Mouse (Mus musculus): ENCODE measurements around the gene Sectm1a.
"Not testable (repeated sequence)": the region's sequence is repeated elsewhere in the genome, so short reads cannot be mapped to it uniquely, and the experiment has no call there.

Sectm1a gene

GRCm38 (mm10) chr11:121047826-121048399, 33.1 kb downstream of the Sectm1a start:
- DNase-seq, result no peak

GRCm38 (mm10) chr11:121045286-121045685, 35.7 kb downstream of the Sectm1a start:
- DNase-seq, result peak; percentile 19 to 46

GRCm38 (mm10) chr11:121043025-121043424, 38.0 kb downstream of the Sectm1a start:
- not testable (repeated sequence) for DNase-seq

GRCm38 (mm10) chr11:121042480-121042879, 38.5 kb downstream of the Sectm1a start:
- DNase-seq, result no peak

- DNase-seq, result no peak
These were observed 39.4 kb downstream of the Sectm1a start for GRCm38 (mm10) chr11:121041636-121042035.

GRCm38 (mm10) chr11:121041212-121041611, 39.8 kb downstream of the Sectm1a start:
- peak; percentile 74 to 80 for DNase-seq

GRCm38 (mm10) chr11:121039302-121039701, 41.7 kb downstream of the Sectm1a start, which contains the start of gene Cd7:
Cd7 (minus strand) TSS chr11:121039418.
- DNase-seq, result no peak

- DNase-seq, result no peak
These were observed 42.4 kb downstream of the Sectm1a start for GRCm38 (mm10) chr11:121038366-121039240.

- no peak for DNase-seq
These were observed 47.9 kb downstream of the Sectm1a start for GRCm38 (mm10) chr11:121033118-121033517.

- no peak for DNase-seq
These were observed 53.8 kb downstream of the Sectm1a start for GRCm38 (mm10) chr11:121027259-121027658.

- DNase-seq, result no peak
These were observed 56.9 kb downstream of the Sectm1a start for GRCm38 (mm10) chr11:121024163-121024562.

- DNase-seq, result no peak
These were observed 61.5 kb downstream of the Sectm1a start for GRCm38 (mm10) chr11:121019501-121019900.

- peak; percentile 54 to 64 for DNase-seq
These were observed 63.3 kb downstream of the Sectm1a start for GRCm38 (mm10) chr11:121017703-121018102.
